In the genomic region with DNA sequence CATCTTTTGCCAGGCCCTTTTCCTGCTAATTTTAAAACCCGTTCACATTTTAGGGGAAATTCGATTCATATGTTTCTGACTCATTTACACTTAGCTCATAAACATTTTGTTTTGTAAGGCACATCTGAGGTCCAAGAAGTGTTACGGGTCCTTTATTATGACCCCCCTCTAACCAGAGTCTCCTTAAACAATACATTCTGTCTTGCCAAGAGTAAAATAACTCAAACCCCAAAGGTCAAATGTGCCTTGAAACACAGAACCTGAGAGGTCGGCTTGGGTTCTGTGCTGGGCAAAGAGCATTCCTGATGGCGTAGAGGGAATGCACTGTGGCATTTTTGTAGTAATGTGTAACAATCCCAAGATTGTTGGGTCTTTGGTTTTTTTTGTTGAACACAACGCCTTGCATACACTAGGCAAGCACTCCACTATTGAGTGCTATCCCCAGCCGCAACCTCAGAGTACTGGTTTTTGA, we compare ENCODE assay signal across 16 mouse cellular contexts.
"Had no signal": no experiment of that assay in that cellular context is flagged by ENCODE, and none has a peak within 500 bp of the region (broad histone marks: within the 10 kb centered on the region; RNA-seq: fewer than 3 reads in every experiment).

No protein-coding gene starts in this region.

- H3K4me2 ChIP-seq: kidney, embryonic 15.5 days; limb, embryonic 12.5 days; liver, embryonic 13.5 days; lung, embryonic 15.5 days; midbrain, embryonic 12.5 days; neural tube, embryonic 15.5 days had no signal

- H3K4me3 ChIP-seq: kidney, embryonic 15.5 days; limb, embryonic 12.5 days; liver, embryonic 13.5 days; lung, embryonic 15.5 days; megakaryocyte, embryonic 14.5 days; midbrain, embryonic 12.5 days; neural tube, embryonic 15.5 days had no signal

- H3K9me3 ChIP-seq: kidney, embryonic 15.5 days; limb, embryonic 12.5 days; liver, embryonic 13.5 days; lung, embryonic 15.5 days; midbrain, embryonic 12.5 days; neural tube, embryonic 15.5 days had no signal

- H3K27me3 ChIP-seq: kidney, embryonic 15.5 days; liver, embryonic 13.5 days; lung, embryonic 15.5 days; megakaryocyte, embryonic 14.5 days; neural tube, embryonic 15.5 days had no signal

- H3K36me3 ChIP-seq: kidney, embryonic 15.5 days; limb, embryonic 12.5 days; liver, embryonic 13.5 days; lung, embryonic 15.5 days; midbrain, embryonic 12.5 days; neural tube, embryonic 15.5 days had no signal

- H3K27ac ChIP-seq: kidney, embryonic 15.5 days; liver, embryonic 13.5 days; lung, embryonic 15.5 days; macrophage; midbrain, embryonic 12.5 days; neural tube, embryonic 15.5 days; stomach, postnatal 0 days had no signal

- ATAC-seq: liver, postnatal 0 days had no signal

- H3K9ac ChIP-seq: kidney, embryonic 15.5 days; limb, embryonic 12.5 days; liver, embryonic 13.5 days; liver, postnatal 0 days; lung, embryonic 15.5 days; midbrain, embryonic 12.5 days; neural tube, embryonic 15.5 days had no signal

- DNase-seq: kidney, postnatal 36 days; layer of hippocampus, adult 9-11 months; layer of hippocampus, postnatal 36 days; liver; liver, embryonic 13.5 days; liver, postnatal 0 days; lung, postnatal 14 days; thymus, postnatal 4 days had no signal

- H3K4me1 ChIP-seq: kidney, embryonic 15.5 days; liver, embryonic 13.5 days; lung, embryonic 15.5 days; megakaryocyte, embryonic 14.5 days; midbrain, embryonic 12.5 days; neural tube, embryonic 15.5 days had no signal
